Mouse (Mus musculus) G1E (cell line): ENCODE measurements around the gene AW822073.
"Not testable (repeated sequence)": the region's sequence is repeated elsewhere in the genome, so short reads cannot be mapped to it uniquely, and the experiment has no call there.

ENCODE experiments used
- CTCF ChIP-seq: IDR thresholded peaks from 2 replicates; pipeline ENCODE4 v1.5.1; 2012; ENCODE audit warnings: low read depth, low read length, inconsistent platforms, mixed read lengths
- GATA1 ChIP-seq: IDR thresholded peaks from 2 replicates; pipeline ENCODE4 v1.6.1; 2012; ENCODE audit warnings: borderline replicate concordance, low read length, inconsistent platforms, mixed read lengths
- TAL1 ChIP-seq: conservative IDR thresholded peaks from 2 replicates; pipeline ENCODE4 v1.6.1; 2012; ENCODE audit warnings: low read depth, low read length, inconsistent platforms, mixed read lengths

DNA sequence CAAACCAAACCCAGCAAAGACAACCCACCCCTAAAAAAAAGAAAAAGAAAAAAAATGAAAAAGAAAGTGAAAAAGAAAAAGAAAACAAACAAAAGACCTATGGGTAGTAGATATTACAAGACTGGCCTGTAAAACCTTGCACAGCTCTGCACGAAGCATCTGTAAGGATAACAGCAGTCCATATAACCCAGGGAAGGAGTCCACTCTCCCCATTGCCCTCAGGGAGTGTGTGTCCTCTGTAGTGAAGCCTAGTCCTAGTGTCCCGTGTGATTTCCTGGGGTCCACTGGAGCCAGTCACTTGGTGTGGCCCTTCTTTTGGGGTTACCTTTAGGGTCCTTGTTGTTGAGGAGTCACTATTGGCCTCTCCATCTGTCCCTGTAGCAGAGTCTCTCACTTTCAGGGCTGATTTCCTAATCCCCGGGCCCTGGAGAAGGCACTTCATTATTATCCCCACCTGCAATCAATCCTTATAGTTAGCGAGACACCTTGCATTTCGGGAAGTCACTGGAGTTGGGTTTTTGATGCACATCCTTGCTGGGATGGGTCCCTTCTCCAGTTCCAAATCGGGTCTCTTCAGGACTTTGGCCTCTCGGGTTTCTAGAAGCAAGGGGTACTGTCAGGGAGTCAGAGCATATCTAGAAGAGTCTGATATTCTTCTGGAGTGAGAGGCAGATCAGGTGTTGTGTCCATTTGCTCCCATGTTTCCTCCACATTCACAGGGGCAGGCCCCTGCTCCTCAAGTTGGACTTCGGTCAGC lies 14.4 kb upstream of the AW822073 start:
- TF ChIP-seq TAL1, CTCF, GATA1: not testable (repeated sequence)
